Mouse (Mus musculus) ovary, postnatal 36 days (tissue): Measurements from ENCODE around the gene Ms4a15.

ENCODE experiments used
- DNase-seq: peaks from one replicate; pipeline ENCODE4 v3.0.0; 2022; ENCODE audit warnings: low spot score, mixed read lengths

The Ms4a15 gene

GRCm38 (mm10) chr19:10959978-10960346 lies 33.1 kb downstream of the Ms4a15 start:
- DNase-seq = no peak

- no peak for DNase-seq
Observed at GRCm38 (mm10) chr19:10959085-10959977, 33.7 kb downstream of the Ms4a15 start.

- no peak for DNase-seq
Observed at GRCm38 (mm10) chr19:10952021-10952939, 40.8 kb downstream of the Ms4a15 start.

- no peak for DNase-seq
Observed at GRCm38 (mm10) chr19:10949558-10949957, 43.5 kb downstream of the Ms4a15 start.

GRCm38 (mm10) chr19:10949112-10949511 lies 43.9 kb downstream of the Ms4a15 start, which contains the start of gene Ccdc86:
TSS of gene Ccdc86 (minus strand) at chr19:10949266.
- peak; percentile 92 for DNase-seq

- no peak for DNase-seq
Observed at GRCm38 (mm10) chr19:10948416-10948815, 44.6 kb downstream of the Ms4a15 start.

- DNase-seq = no peak
Observed at GRCm38 (mm10) chr19:10947219-10947618, 45.8 kb downstream of the Ms4a15 start.

GRCm38 (mm10) chr19:10946506-10946905 lies 46.5 kb downstream of the Ms4a15 start:
- no peak for DNase-seq

GRCm38 (mm10) chr19:10943955-10944354 lies 49.1 kb downstream of the Ms4a15 start:
- DNase-seq = no peak

- no peak for DNase-seq
Observed at GRCm38 (mm10) chr19:10940801-10941457, 52.1 kb downstream of the Ms4a15 start.

GRCm38 (mm10) chr19:10940097-10940800 lies 52.8 kb downstream of the Ms4a15 start:
- peak; percentile 82 for DNase-seq

GRCm38 (mm10) chr19:10938771-10939170 lies 54.3 kb downstream of the Ms4a15 start:
- no peak for DNase-seq

- no peak for DNase-seq
Observed at GRCm38 (mm10) chr19:10937110-10937563, 55.9 kb downstream of the Ms4a15 start, which contains the start of gene Ptgdr2. TSS of gene Ptgdr2 (plus strand) at chr19:10937160.

- no peak for DNase-seq
Observed at GRCm38 (mm10) chr19:10936077-10936476, 57.0 kb downstream of the Ms4a15 start.

GRCm38 (mm10) chr19:10935029-10935428 lies 58.0 kb downstream of the Ms4a15 start:
- DNase-seq = no peak

- DNase-seq = no peak
Observed at GRCm38 (mm10) chr19:10930641-10931040, 62.4 kb downstream of the Ms4a15 start.
